In genomic region chr1:131103776-131104424, GRCm38 (mm10) we compare ENCODE assay signal across 15 mouse cellular contexts. TPM values are rescaled to one million over a fixed set of nuclear protein-coding genes. Genes with fewer than 3 reads are reported as not detected.
A peak's percentile ranks its signal among the peaks of the same experiment; 100 is the strongest.
DNase-seq lines count a peak whose midpoint lies in the region; ATAC-seq and TF ChIP-seq lines count a peak whose summit lies in the region.
"Had no signal": no experiment of that assay in that cellular context is flagged by ENCODE, and none has a peak within 500 bp of the region (broad histone marks: within the 10 kb centered on the region; RNA-seq: fewer than 3 reads in every experiment).

No protein-coding gene starts in this region.

- peak; percentile 77 to 87 for ATAC-seq in hematopoietic stem cell, adult 5-6 weeks (replicated peaks in 1 of 2; ENCODE audit: insufficient read depth in 1 of 2, low FRiP score in 2 of 2, low TSS enrichment in 1 of 2, low read depth in 1 of 2, poor library complexity in 2 of 2, severe bottlenecking in 2 of 2)
- ATAC-seq in megakaryocyte progenitor cell, adult 5-6 weeks (replicated peaks; ENCODE audit: poor library complexity), result peak; percentile 88
- ATAC-seq in hindbrain, embryonic 16.5 days, result no peak
- ATAC-seq: forebrain, embryonic 13.5 days had no signal

- no peak overlapping the region for H3K4me2 ChIP-seq in hindbrain, embryonic 16.5 days (ENCODE audit: low read length)
- H3K4me2 ChIP-seq: embryonic facial prominence, embryonic 15.5 days; forebrain, embryonic 13.5 days; hindbrain, embryonic 15.5 days had no signal

- H3K79me2 ChIP-seq in liver, adult 2 months (ENCODE audit: control insufficient read depth, insufficient read depth, low read length), result no peaks in the 10 kb centered on the region
- H3K79me2 ChIP-seq in MEL (ENCODE audit: control insufficient read depth, insufficient read depth, low read length, poor library complexity), result no peaks in the 10 kb centered on the region

- TF ChIP-seq CTCF in liver, adult 2 months (IDR thresholded peaks at IDR 0.05; ENCODE audit: low read depth, low read length), result no peak
- TF ChIP-seq CTCF in MEL (IDR thresholded peaks at IDR 0.05 in 2 of 3, conservative IDR thresholded peaks at IDR 0.05 in 1 of 3; ENCODE audit: control insufficient read depth in 1 of 3, insufficient read depth in 1 of 3, low read depth in 2 of 3, low read length in 3 of 3, poor library complexity in 1 of 3, severe bottlenecking in 1 of 3), result no peak

- H3K4me1 ChIP-seq in liver, adult 2 months (ENCODE audit: control insufficient read depth, insufficient read depth, low read length), result no peaks in the 10 kb centered on the region
- H3K4me1 ChIP-seq in MEL (ENCODE audit: control insufficient read depth in 1 of 2, insufficient read depth in 2 of 2, low read length in 2 of 2), result peaks cover 0 to 11% of the 10 kb centered on the region in 2 experiments; a peak in 2 of 4 replicates
- H3K4me1 ChIP-seq in hindbrain, embryonic 16.5 days (ENCODE audit: control insufficient read depth, insufficient read depth, low read depth, low read length), result no peaks in the 10 kb centered on the region
- H3K4me1 ChIP-seq: forebrain, embryonic 13.5 days; hindbrain, embryonic 15.5 days had no signal

- 79% methylated on average over 10 of the region's 10 CpGs for WGBS in liver, adult 2 months
- 86% methylated on average over 10 of the region's 10 CpGs for WGBS in hindbrain, embryonic 16.5 days

- TF ChIP-seq EP300 in MEL (IDR thresholded peaks at IDR 0.05; ENCODE audit: low read depth in 1 of 2, low read length in 2 of 2), result no peak

- peak overlapping the region; percentile 42 for H3K27ac ChIP-seq in liver, adult 2 months (replicated peaks; ENCODE audit: insufficient read depth, low read depth, low read length)
- H3K27ac ChIP-seq in MEL (ENCODE audit: control insufficient read depth, low read depth, low read length), result no peak overlapping the region
- H3K27ac ChIP-seq in hindbrain, embryonic 16.5 days (ENCODE audit: low read depth, low read length), result no peak overlapping the region
- H3K27ac ChIP-seq: embryonic facial prominence, embryonic 15.5 days; forebrain, embryonic 13.5 days; hindbrain, embryonic 15.5 days had no signal

- TF ChIP-seq POLR2A in liver, adult 2 months (IDR thresholded peaks at IDR 0.05; ENCODE audit: extremely low read depth, insufficient read depth, low read length), result no peak
- no peak for TF ChIP-seq POLR2A in MEL (IDR thresholded peaks at IDR 0.05; ENCODE audit: control insufficient read depth in 1 of 2, insufficient read depth in 1 of 2, low read depth in 1 of 2, low read length in 2 of 2, poor library complexity in 1 of 2)

- H3K4me3 ChIP-seq in liver, adult 2 months (ENCODE audit: insufficient read depth, low read depth, low read length), result no peak overlapping the region
- H3K4me3 ChIP-seq in MEL (ENCODE audit: control insufficient read depth in 1 of 2, insufficient read depth in 1 of 2, low read depth in 2 of 2, low read length in 2 of 2), result peak overlapping the region in 1 of 2 experiments; percentile 42; a peak in 3 of 4 replicates
- no peak overlapping the region for H3K4me3 ChIP-seq in hindbrain, embryonic 16.5 days (ENCODE audit: low read length)
- H3K4me3 ChIP-seq: embryonic facial prominence, embryonic 15.5 days; forebrain, embryonic 13.5 days; hindbrain, embryonic 15.5 days had no signal

- no peak for DNase-seq in liver, adult 2 months (ENCODE audit: extremely low read depth, low read depth, low spot score)
- no peak for DNase-seq in liver
- DNase-seq in MEL (ENCODE audit: low read depth, low spot score), result peak; percentile 57
- no peak for DNase-seq in right cerebral cortex, adult 2 months (ENCODE audit: low spot score in 2 of 2)
- DNase-seq in cerebellum, postnatal 25 days, result no peak
- DNase-seq: adrenal gland, postnatal 14 days; gastrocnemius, postnatal 14 days; layer of hippocampus, adult 9-11 months; lung, postnatal 4 days had no signal

- H3K36me3 ChIP-seq in liver, adult 2 months (ENCODE audit: control insufficient read depth, insufficient read depth, low read length), result no peaks in the 10 kb centered on the region
- H3K36me3 ChIP-seq in MEL (ENCODE audit: control insufficient read depth in 1 of 2, insufficient read depth in 2 of 2, low read length in 2 of 2), result no peaks in the 10 kb centered on the region
- H3K36me3 ChIP-seq in hindbrain, embryonic 16.5 days (ENCODE audit: control insufficient read depth, insufficient read depth, low read length), result no peaks in the 10 kb centered on the region
- H3K36me3 ChIP-seq: embryonic facial prominence, embryonic 15.5 days; hindbrain, embryonic 15.5 days had no signal

- no peaks in the 10 kb centered on the region for H3K9me3 ChIP-seq in MEL (replicated peaks; ENCODE audit: insufficient read depth, low read length)
- no peaks in the 10 kb centered on the region for H3K9me3 ChIP-seq in hindbrain, embryonic 16.5 days (ENCODE audit: control insufficient read depth, low read length)
- H3K9me3 ChIP-seq: embryonic facial prominence, embryonic 15.5 days; forebrain, embryonic 13.5 days; hindbrain, embryonic 15.5 days had no signal

- H3K27me3 ChIP-seq in liver, adult 2 months (ENCODE audit: control insufficient read depth, insufficient read depth, low read length), result no peaks in the 10 kb centered on the region
- H3K27me3 ChIP-seq in MEL (ENCODE audit: control insufficient read depth in 1 of 2, insufficient read depth in 2 of 2, low read length in 2 of 2), result peaks cover 0 to 2% of the 10 kb centered on the region in 2 experiments; a peak in 1 of 4 replicates
- no peaks in the 10 kb centered on the region for H3K27me3 ChIP-seq in hindbrain, embryonic 16.5 days (replicated peaks; ENCODE audit: control insufficient read depth, insufficient read depth, low read length)
- H3K27me3 ChIP-seq: embryonic facial prominence, embryonic 15.5 days; forebrain, embryonic 13.5 days; hindbrain, embryonic 15.5 days had no signal

- no peak overlapping the region for H3K9ac ChIP-seq in liver, adult 2 months (ENCODE audit: low read depth, low read length)
- no peak overlapping the region for H3K9ac ChIP-seq in MEL (ENCODE audit: control insufficient read depth, low read depth, low read length, poor library complexity, severe bottlenecking)
- no peak overlapping the region for H3K9ac ChIP-seq in hindbrain, embryonic 16.5 days (ENCODE audit: low read depth, low read length)
- H3K9ac ChIP-seq: embryonic facial prominence, embryonic 15.5 days; forebrain, embryonic 13.5 days; hindbrain, embryonic 15.5 days had no signal

- no peak for TF ChIP-seq RAD21 in MEL (IDR thresholded peaks at IDR 0.05; ENCODE audit: low read depth, low read length)

TF ChIP-seq in MEL, 35 proteins besides CTCF, POLR2A, EP300 and RAD21:
- no peak for TF ChIP-seq MXI1 (IDR thresholded peaks at IDR 0.05; ENCODE audit: low read depth, low read length)
- TF ChIP-seq RCOR1 (IDR thresholded peaks at IDR 0.05; ENCODE audit: low read depth, low read length), result 0 out of 2 replicates have a peak, but pooled peaks have one; percentile 35
- TF ChIP-seq MAX (IDR thresholded peaks at IDR 0.05; ENCODE audit: low read length), result 0 out of 2 replicates have a peak, but pooled peaks have one; percentile 15
- no peak for TF ChIP-seq GATA1 (IDR thresholded peaks at IDR 0.05; ENCODE audit: low read depth, low read length)
- TF ChIP-seq CHD1 (IDR thresholded peaks at IDR 0.05; ENCODE audit: low read depth, low read length), result no peak
- TF ChIP-seq USF1 (IDR thresholded peaks at IDR 0.05; ENCODE audit: low read depth, low read length), result peak; percentile 84
- 0 out of 2 replicates have a peak, but pooled peaks have one; percentile 11 for TF ChIP-seq ETS1 (IDR thresholded peaks at IDR 0.05; ENCODE audit: low read depth, low read length)

RNA-seq across cellular contexts. Expression of gene Mapkapk2, which starts 6.3 kb away (rescaled TPM):
- 29.5 and 30.0 TPM in 2 replicates for total RNA-seq in liver, adult 2 months (2014; rRNA removed)
- polyA plus RNA-seq in liver, adult 2 months (2012; rRNA removed), result 45.1 and 45.4 TPM in 2 replicates
- 51.7 and 53.2 TPM in 2 replicates for total RNA-seq in MEL (2012; rRNA removed)
- polyA plus RNA-seq in MEL (2012; ENCODE audit: insufficient read depth in 1 of 2, insufficient read length in 2 of 2, low read depth in 1 of 2, low replicate concordance in 2 of 2, missing spikeins in 1 of 2), result 10 to 100 TPM in 1 of 2 experiments, not detected in 1; 85.4 TPM
- total RNA-seq in hematopoietic stem cell, adult 5-6 weeks (2017), result 85.3 and 93.7 TPM in 2 replicates
- 196 and 217 TPM in 2 replicates for total RNA-seq in megakaryocyte progenitor cell, adult 5-6 weeks (2015)
- 196 and 233 TPM in 2 replicates for total RNA-seq in megakaryocyte progenitor cell, adult 5-6 weeks (2017)
- 9.1 and 15.7 TPM in 2 replicates for polyA plus RNA-seq in hindbrain, embryonic 16.5 days (2015; fragmentation: Nextera tagmentation; extraction: Ambion mirVana)

RNA-seq across cellular contexts. Expression of gene Dyrk3, which starts 34.2 kb away (rescaled TPM):
- total RNA-seq in liver, adult 2 months (2014; rRNA removed), result 0.87 and 1.3 TPM in 2 replicates
- polyA plus RNA-seq in liver, adult 2 months (2012; rRNA removed), result 0.50 and 0.73 TPM in 2 replicates
- 7.9 and 8.6 TPM in 2 replicates for total RNA-seq in MEL (2012; rRNA removed)
- polyA plus RNA-seq in MEL (2012; ENCODE audit: insufficient read depth in 1 of 2, insufficient read length in 2 of 2, low read depth in 1 of 2, low replicate concordance in 2 of 2, missing spikeins in 1 of 2), result 10 to 100 TPM in 1 of 2 experiments, not detected in 1; 11.8 TPM
- total RNA-seq in hematopoietic stem cell, adult 5-6 weeks (2017), result 11.2 and 14.5 TPM in 2 replicates
- 6.4 and 7.9 TPM in 2 replicates for total RNA-seq in megakaryocyte progenitor cell, adult 5-6 weeks (2015)
- 4.0 and 5.7 TPM in 2 replicates for total RNA-seq in megakaryocyte progenitor cell, adult 5-6 weeks (2017)
- polyA plus RNA-seq in hindbrain, embryonic 16.5 days (2015; fragmentation: Nextera tagmentation; extraction: Ambion mirVana), result 12.2 and 14.5 TPM in 2 replicates

RNA-seq across cellular contexts. Expression of gene Eif2d, which starts 49.1 kb away (rescaled TPM):
- 20.9 and 25.6 TPM in 2 replicates for total RNA-seq in liver, adult 2 months (2014; rRNA removed)
- polyA plus RNA-seq in liver, adult 2 months (2012; rRNA removed), result 24.0 and 28.9 TPM in 2 replicates
- total RNA-seq in MEL (2012; rRNA removed), result 29.3 and 31.0 TPM in 2 replicates
- 10 to 100 TPM in 1 of 2 experiments, not detected in 1; 43.6 TPM for polyA plus RNA-seq in MEL (2012; ENCODE audit: insufficient read depth in 1 of 2, insufficient read length in 2 of 2, low read depth in 1 of 2, low replicate concordance in 2 of 2, missing spikeins in 1 of 2)
- total RNA-seq in hematopoietic stem cell, adult 5-6 weeks (2017), result 30.3 and 45.0 TPM in 2 replicates
- 36.9 and 37.6 TPM in 2 replicates for total RNA-seq in megakaryocyte progenitor cell, adult 5-6 weeks (2015)
- total RNA-seq in megakaryocyte progenitor cell, adult 5-6 weeks (2017), result 29.7 and 34.0 TPM in 2 replicates
- polyA plus RNA-seq in hindbrain, embryonic 16.5 days (2015; fragmentation: Nextera tagmentation; extraction: Ambion mirVana), result 48.0 and 50.5 TPM in 2 replicates
